In genomic region chr2:9464818-9465217, GRCm38 (mm10) we compare ENCODE assay signal across 9 mouse cellular contexts.
DNase-seq lines count a peak whose midpoint lies in the region; TF ChIP-seq lines count a peak whose summit lies in the region.
"Had no signal": no experiment of that assay in that cellular context is flagged by ENCODE, and none has a peak within 500 bp of the region (broad histone marks: within the 10 kb centered on the region; RNA-seq: fewer than 3 reads in every experiment).

No protein-coding gene starts in this region.

- intact Hi-C loops in left cerebral cortex, postnatal 10 days (cut with DNase I) = no loop called here
- intact Hi-C loops in heart, adult 2 months (cut with DNase I) = no loop called here

- no peak overlapping the region for H3K4me3 ChIP-seq in heart, adult 2 months
- H3K4me3 ChIP-seq in thymus, adult 2 months (ENCODE audit: control insufficient read depth, insufficient read depth, low read length) = no peak overlapping the region
- H3K4me3 ChIP-seq: heart, embryonic 15.5 days; megakaryocyte, embryonic 14.5 days had no signal

- H3K9ac ChIP-seq in heart, adult 2 months (ENCODE audit: low read depth, low read length) = no peak overlapping the region
- H3K9ac ChIP-seq: heart, embryonic 15.5 days had no signal

- TF ChIP-seq POLR2A in brain, embryonic 14.5 days (IDR thresholded peaks at IDR 0.05; ENCODE audit: borderline replicate concordance, extremely low read depth, insufficient read depth, insufficient read length, poor library complexity, severe bottlenecking) = no peak
- no peak for TF ChIP-seq POLR2A in heart, adult 2 months (IDR thresholded peaks at IDR 0.05; ENCODE audit: insufficient read depth, low read depth, low read length)
- TF ChIP-seq POLR2A in thymus, adult 2 months (IDR thresholded peaks at IDR 0.05; ENCODE audit: control insufficient read depth, extremely low read depth, insufficient read depth, low read length, poor library complexity) = no peak

- H3K27me3 ChIP-seq in heart, adult 2 months (ENCODE audit: control insufficient read depth, insufficient read depth, low read length) = no peaks in the 10 kb centered on the region
- no peaks in the 10 kb centered on the region; the same call in 1 of the 2 replicates for H3K27me3 ChIP-seq in thymus, adult 2 months (ENCODE audit: control insufficient read depth, insufficient read depth, low read length)
- H3K27me3 ChIP-seq: heart, embryonic 15.5 days; megakaryocyte, embryonic 14.5 days had no signal

- H3K4me1 ChIP-seq in heart, adult 2 months (ENCODE audit: control insufficient read depth, insufficient read depth, low read length) = no peaks in the 10 kb centered on the region
- H3K4me1 ChIP-seq in thymus, adult 2 months (replicated peaks; ENCODE audit: control insufficient read depth, insufficient read depth, low read length) = 0 out of 2 replicates have a peak, but pooled peaks cover 4% of the 10 kb centered on the region
- H3K4me1 ChIP-seq: heart, embryonic 15.5 days; megakaryocyte, embryonic 14.5 days had no signal

- no peaks in the 10 kb centered on the region for H3K79me2 ChIP-seq in heart, adult 2 months (replicated peaks; ENCODE audit: control insufficient read depth, insufficient read depth, low read length)

- peak; percentile 29 for DNase-seq in left cerebral cortex, adult 11 months (ENCODE audit: low spot score)
- DNase-seq in left cerebral cortex, postnatal 10 days (ENCODE audit: extremely low spot score in 1 of 2, low spot score in 2 of 2) = no peak
- DNase-seq in brain, embryonic 14.5 days (ENCODE audit: low read depth) = peak; percentile 43
- peak; percentile 3 for DNase-seq in frontal cortex, postnatal 14 days (ENCODE audit: low spot score in 2 of 2)
- peak; percentile 18 to 25 for DNase-seq in right cerebral cortex, postnatal 10 days (ENCODE audit: low spot score in 2 of 2)
- no peak for DNase-seq in heart, adult 2 months
- DNase-seq in thymus, adult 2 months = no peak

- TF ChIP-seq EP300 in heart, adult 2 months (IDR thresholded peaks at IDR 0.05; ENCODE audit: insufficient read depth, low read depth, low read length) = no peak

- no peak overlapping the region for H3K27ac ChIP-seq in heart, adult 2 months
- H3K27ac ChIP-seq in thymus, adult 2 months (ENCODE audit: control insufficient read depth, insufficient read depth, low read length) = no peak overlapping the region
- H3K27ac ChIP-seq: heart, embryonic 15.5 days had no signal

- H3K36me3 ChIP-seq in heart, adult 2 months (ENCODE audit: control insufficient read depth, insufficient read depth, low read length) = no peaks in the 10 kb centered on the region
- no peaks in the 10 kb centered on the region for H3K36me3 ChIP-seq in thymus, adult 2 months (ENCODE audit: control insufficient read depth, insufficient read depth, low read length)
- H3K36me3 ChIP-seq: heart, embryonic 15.5 days had no signal

- WGBS in heart, adult 2 months = 55% methylated on average over 5 of the region's 5 CpGs
- WGBS in thymus, adult 2 months = 91% methylated on average over 5 of the region's 5 CpGs

- TF ChIP-seq CTCF in brain, embryonic 14.5 days (IDR thresholded peaks at IDR 0.05; ENCODE audit: borderline replicate concordance, extremely low read depth, insufficient read depth, insufficient read length) = no peak
- TF ChIP-seq CTCF in heart, adult 2 months (IDR thresholded peaks at IDR 0.05) = no peak
- no peak for TF ChIP-seq CTCF in thymus, adult 2 months (IDR thresholded peaks at IDR 0.05; ENCODE audit: borderline replicate concordance, control insufficient read depth, extremely low read depth, insufficient read depth, low read length, poor library complexity)

Comparison
In these comparisons a context has a peak if more than half of its experiments do, and no peak if none do; other contexts are left out.
1. DNase-seq: peak in left cerebral cortex, adult 11 months (single experiment), brain, embryonic 14.5 days (single experiment), frontal cortex, postnatal 14 days (2 of 2) and right cerebral cortex, postnatal 10 days (2 of 2); none in left cerebral cortex, postnatal 10 days (0 of 2), heart, adult 2 months (0 of 2) and thymus, adult 2 months (single experiment).